Mouse (Mus musculus): Measurements from ENCODE around the gene Fhit. TPM values are rescaled to one million over a fixed set of nuclear protein-coding genes. Genes with fewer than 3 reads are reported as not detected.
A peak's percentile ranks its signal among the peaks of the same experiment; 100 is the strongest.
"Not testable (repeated sequence)": the region's sequence is repeated elsewhere in the genome, so short reads cannot be mapped to it uniquely, and the experiment has no call there.

Fhit gene
- polyA plus RNA-seq, 1 experiment from 2014 or later, result 6.1 TPM

DNA sequence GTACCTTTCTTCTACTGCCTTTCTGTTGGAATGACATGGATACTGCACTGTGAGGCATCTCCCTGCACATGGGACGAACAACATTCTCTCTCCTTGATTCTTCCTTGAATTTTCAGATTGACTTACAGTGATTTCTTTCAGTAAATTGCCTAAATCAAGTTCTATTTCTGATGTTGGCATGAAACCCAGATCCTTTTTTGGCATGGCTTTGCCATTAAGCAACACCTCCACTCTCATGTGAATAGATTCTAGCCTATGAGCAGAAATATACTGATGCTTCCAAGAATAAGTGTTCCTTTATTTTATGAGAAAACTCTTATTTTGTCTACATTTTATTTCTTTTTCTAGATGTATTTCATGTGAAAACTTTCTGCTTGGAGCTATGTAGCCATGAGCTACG lies 383.1 kb downstream of the Fhit start:
- Histone ChIP-seq H3K36me3 (no peaks in the 10 kb centered on the region), H3K9me3 (no peaks in the 10 kb centered on the region), H3K4me2 (replicated peaks) (no peak overlapping the region), H3K4me3 (no peak overlapping the region), H3K27ac (replicated peaks) (no peak overlapping the region), H3K27me3 (no peaks in the 10 kb centered on the region), H3K4me1 (no peaks in the 10 kb centered on the region), H3K9ac (replicated peaks) (no peak overlapping the region)
- no peak for ATAC-seq (replicated peaks)
- WGBS, result 83% methylated on average over 2 of the region's 2 CpGs

GRCm38 (mm10) chr14:10754883-10755282 lies 407.0 kb downstream of the Fhit start:
- H3K4me1 ChIP-seq; H3K4me3 ChIP-seq; H3K9me3 ChIP-seq; ATAC-seq (replicated peaks); H3K4me2 ChIP-seq (replicated peaks); H3K36me3 ChIP-seq; H3K9ac ChIP-seq (replicated peaks); H3K27me3 ChIP-seq; H3K27ac ChIP-seq (replicated peaks): not testable (repeated sequence)
- WGBS, result 85% methylated on average over 1 of the region's 1 CpGs

- H3K36me3 ChIP-seq, result no peaks in the 10 kb centered on the region
- H3K4me1 ChIP-seq, result no peaks in the 10 kb centered on the region
- H3K9ac ChIP-seq (replicated peaks), result no peak overlapping the region
- H3K27me3 ChIP-seq, result no peaks in the 10 kb centered on the region
- 76% methylated on average over 2 of the region's 2 CpGs for WGBS
- no peaks in the 10 kb centered on the region for H3K9me3 ChIP-seq
- H3K4me3 ChIP-seq, result no peak overlapping the region
- no peak overlapping the region for H3K4me2 ChIP-seq (replicated peaks)
- no peak overlapping the region for H3K27ac ChIP-seq (replicated peaks)
- no peak for ATAC-seq (replicated peaks)
Measured at GRCm38 (mm10) chr14:10738076-10738475, 423.8 kb downstream of the Fhit start.

- no peak overlapping the region for H3K4me2 ChIP-seq (replicated peaks)
- no peaks in the 10 kb centered on the region for H3K27me3 ChIP-seq
- H3K9me3 ChIP-seq, result no peaks in the 10 kb centered on the region
- no peak overlapping the region for H3K4me3 ChIP-seq
- H3K9ac ChIP-seq (replicated peaks), result no peak overlapping the region
- no peaks in the 10 kb centered on the region for H3K36me3 ChIP-seq
- H3K4me1 ChIP-seq, result no peaks in the 10 kb centered on the region
- H3K27ac ChIP-seq (replicated peaks), result no peak overlapping the region
- no peak for ATAC-seq (replicated peaks)
Measured at GRCm38 (mm10) chr14:10722525-10722924, 439.3 kb downstream of the Fhit start.

GRCm38 (mm10) chr14:10712916-10713315 lies 448.9 kb downstream of the Fhit start:
- ATAC-seq (replicated peaks), result no peak
- no peaks in the 10 kb centered on the region for H3K36me3 ChIP-seq
- no peaks in the 10 kb centered on the region for H3K9me3 ChIP-seq
- no peak overlapping the region for H3K9ac ChIP-seq (replicated peaks)
- no peak overlapping the region for H3K27ac ChIP-seq (replicated peaks)
- WGBS, result 39% methylated on average over 3 of the region's 3 CpGs
- H3K27me3 ChIP-seq, result no peaks in the 10 kb centered on the region
- H3K4me2 ChIP-seq (replicated peaks), result no peak overlapping the region
- H3K4me1 ChIP-seq, result peaks cover 16% of the 10 kb centered on the region
- H3K4me3 ChIP-seq, result no peak overlapping the region

GRCm38 (mm10) chr14:10712522-10712881 lies 449.3 kb downstream of the Fhit start:
- no peaks in the 10 kb centered on the region for H3K9me3 ChIP-seq
- peak; percentile 67 for ATAC-seq (replicated peaks)
- no peak overlapping the region for H3K27ac ChIP-seq (replicated peaks)
- no peaks in the 10 kb centered on the region for H3K36me3 ChIP-seq
- peaks cover 16% of the 10 kb centered on the region for H3K4me1 ChIP-seq
- no peaks in the 10 kb centered on the region for H3K27me3 ChIP-seq
- H3K9ac ChIP-seq (replicated peaks), result no peak overlapping the region
- no peak overlapping the region for H3K4me3 ChIP-seq
- 31% methylated on average over 7 of the region's 7 CpGs for WGBS
- H3K4me2 ChIP-seq (replicated peaks), result no peak overlapping the region

GRCm38 (mm10) chr14:10711841-10712521 lies 449.9 kb downstream of the Fhit start:
- Histone ChIP-seq H3K4me1 (peaks cover 16% of the 10 kb centered on the region), H3K9ac (replicated peaks) (no peak overlapping the region), H3K9me3 (no peaks in the 10 kb centered on the region), H3K27me3 (no peaks in the 10 kb centered on the region), H3K4me3 (no peak overlapping the region), H3K36me3 (no peaks in the 10 kb centered on the region), H3K4me2 (replicated peaks) (no peak overlapping the region), H3K27ac (replicated peaks) (no peak overlapping the region)
- 35% methylated on average over 5 of the region's 5 CpGs for WGBS
- ATAC-seq (replicated peaks), result peak; percentile 64

DNA sequence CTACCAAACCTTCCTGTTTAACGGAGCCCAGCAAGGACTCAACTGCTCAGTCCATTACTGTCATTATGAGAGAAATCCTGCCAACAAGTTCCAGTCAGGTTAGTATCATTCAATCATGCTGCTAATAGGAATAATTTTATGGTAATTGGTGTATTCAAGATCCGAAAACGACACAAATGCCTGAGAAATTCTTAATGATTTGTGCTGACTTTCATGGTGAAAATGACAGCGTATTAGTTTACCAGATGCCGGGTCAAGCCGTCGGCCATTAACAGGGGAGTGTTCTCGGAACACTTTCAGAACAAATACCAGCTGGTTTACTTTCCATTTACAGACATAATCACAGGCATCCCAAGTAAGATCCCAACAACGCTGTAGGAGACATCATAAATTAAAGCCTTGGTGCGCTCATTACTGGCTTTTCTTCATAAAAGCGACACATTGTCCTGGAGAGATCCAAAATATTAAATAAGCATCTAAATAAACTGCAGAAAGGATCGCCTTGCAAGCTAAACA lies 451.0 kb downstream of the Fhit start:
- WGBS, result 31% methylated on average over 12 of the region's 12 CpGs
- no peak overlapping the region for H3K4me2 ChIP-seq (replicated peaks)
- peak overlapping the region; percentile 13; the same call in 1 of the 2 replicates for H3K27ac ChIP-seq (replicated peaks)
- peaks cover 16% of the 10 kb centered on the region for H3K4me1 ChIP-seq
- H3K36me3 ChIP-seq, result no peaks in the 10 kb centered on the region
- H3K9ac ChIP-seq (replicated peaks), result no peak overlapping the region
- no peaks in the 10 kb centered on the region for H3K27me3 ChIP-seq
- ATAC-seq (replicated peaks), result peak; percentile 57
- no peaks in the 10 kb centered on the region for H3K9me3 ChIP-seq
- no peak overlapping the region for H3K4me3 ChIP-seq

- 91% methylated on average over 2 of the region's 2 CpGs for WGBS
- H3K36me3 ChIP-seq, result no peaks in the 10 kb centered on the region
- H3K4me3 ChIP-seq, result no peak overlapping the region
- no peak for ATAC-seq (replicated peaks)
- no peak overlapping the region for H3K4me2 ChIP-seq (replicated peaks)
- H3K27ac ChIP-seq (replicated peaks), result no peak overlapping the region
- H3K9me3 ChIP-seq, result no peaks in the 10 kb centered on the region
- H3K9ac ChIP-seq (replicated peaks), result no peak overlapping the region
- no peaks in the 10 kb centered on the region for H3K4me1 ChIP-seq
- no peaks in the 10 kb centered on the region; the same call in 1 of the 2 replicates for H3K27me3 ChIP-seq
Measured at GRCm38 (mm10) chr14:10701707-10702106, 460.1 kb downstream of the Fhit start.

DNA sequence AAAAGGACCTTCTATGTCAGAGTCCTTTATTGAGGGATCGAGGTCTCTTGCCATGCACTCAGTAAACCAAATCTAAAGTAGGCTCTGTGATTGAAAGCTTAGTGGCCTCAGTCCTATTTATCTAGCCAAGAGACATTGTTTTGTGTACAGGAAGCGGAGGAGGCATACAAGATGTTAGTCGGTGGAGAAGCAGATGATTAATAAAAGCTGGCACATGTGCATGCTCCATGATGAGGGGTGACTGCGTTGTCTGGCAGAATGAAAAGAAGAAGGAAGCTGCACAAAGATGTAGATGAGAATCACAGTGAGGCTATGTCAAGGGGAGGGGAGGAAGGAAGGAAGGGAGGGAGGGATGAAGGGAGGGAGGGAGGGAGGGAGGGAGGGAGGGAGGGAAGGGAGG lies 481.8 kb downstream of the Fhit start:
- Histone ChIP-seq H3K4me3 (no peak overlapping the region), H3K9me3 (no peaks in the 10 kb centered on the region), H3K4me2 (replicated peaks) (no peak overlapping the region), H3K36me3 (no peaks in the 10 kb centered on the region), H3K27me3 (no peaks in the 10 kb centered on the region), H3K27ac (replicated peaks) (no peak overlapping the region), H3K9ac (replicated peaks) (no peak overlapping the region), H3K4me1 (peaks cover 5% of the 10 kb centered on the region; the same call in 1 of the 2 replicates)
- 0 out of 2 replicates have a peak, but pooled peaks have one; percentile 46 for ATAC-seq (replicated peaks)
- 25% methylated on average over 4 of the region's 4 CpGs for WGBS

GRCm38 (mm10) chr14:10679638-10680037 lies 482.2 kb downstream of the Fhit start:
- ATAC-seq (replicated peaks), result no peak
- H3K27me3 ChIP-seq, result no peaks in the 10 kb centered on the region
- no peak overlapping the region for H3K27ac ChIP-seq (replicated peaks)
- no peak overlapping the region for H3K4me3 ChIP-seq
- peaks cover 5% of the 10 kb centered on the region; the same call in 1 of the 2 replicates for H3K4me1 ChIP-seq
- H3K36me3 ChIP-seq, result no peaks in the 10 kb centered on the region
- no peak overlapping the region for H3K4me2 ChIP-seq (replicated peaks)
- H3K9ac ChIP-seq (replicated peaks), result no peak overlapping the region
- no peaks in the 10 kb centered on the region for H3K9me3 ChIP-seq

- peak; percentile 55; the same call in 1 of the 2 replicates for ATAC-seq (replicated peaks)
- no peak overlapping the region for H3K4me3 ChIP-seq
- no peak overlapping the region for H3K4me2 ChIP-seq (replicated peaks)
- no peaks in the 10 kb centered on the region for H3K27me3 ChIP-seq
- H3K27ac ChIP-seq (replicated peaks), result no peak overlapping the region
- 14% methylated on average over 2 of the region's 2 CpGs for WGBS
- peaks cover 5% of the 10 kb centered on the region; the same call in 1 of the 2 replicates for H3K4me1 ChIP-seq
- H3K36me3 ChIP-seq, result no peaks in the 10 kb centered on the region
- no peak overlapping the region for H3K9ac ChIP-seq (replicated peaks)
- no peaks in the 10 kb centered on the region for H3K9me3 ChIP-seq
Measured at GRCm38 (mm10) chr14:10677627-10678026, 484.2 kb downstream of the Fhit start.

GRCm38 (mm10) chr14:10660247-10660646 lies 501.6 kb downstream of the Fhit start:
- Histone ChIP-seq H3K4me1 (no peaks in the 10 kb centered on the region), H3K4me3 (no peak overlapping the region), H3K9me3 (no peaks in the 10 kb centered on the region), H3K27me3 (no peaks in the 10 kb centered on the region), H3K27ac (replicated peaks) (no peak overlapping the region), H3K4me2 (replicated peaks) (no peak overlapping the region), H3K36me3 (no peaks in the 10 kb centered on the region), H3K9ac (replicated peaks) (no peak overlapping the region)
- no peak for ATAC-seq (replicated peaks)
- 90% methylated on average over 4 of the region's 4 CpGs for WGBS

Measured in forebrain, embryonic 15.5 days (tissue).